Mouse (Mus musculus) hindbrain, embryonic 14.5 days (tissue): ENCODE results near the gene 4930507D05Rik. TPM values are rescaled to one million over a fixed set of nuclear protein-coding genes. Genes with fewer than 3 reads are reported as not detected.
A peak's percentile ranks its signal among the peaks of the same experiment; 100 is the strongest.
"Not testable (repeated sequence)": the region's sequence is repeated elsewhere in the genome, so short reads cannot be mapped to it uniquely, and the experiment has no call there.

Source experiments
- ATAC-seq: fragments of 200-750 bp; cut with Nextera tagmentation; 2 replicates; pipeline ENCODE4 v1.8.0; 2017; ENCODE audit warnings: moderate number of reproducible peaks, mild to moderate bottlenecking, moderate TSS enrichment, moderate library complexity; ENCODE audit not compliant: low FRiP score
- DNase-seq: peaks from one replicate; pipeline ENCODE4 v3.0.0-alpha.2; 2015; ENCODE audit warnings: low spot score
- H3K27ac ChIP-seq: fragments of 300-500 bp; sonication (generic); 2 replicates; pipeline ENCODE4 v1.5.1; 2014; ENCODE audit warnings: mild to moderate bottlenecking, moderate library complexity
- H3K27me3 ChIP-seq: fragments of 300-500 bp; sonication (generic); 2 replicates; pipeline ENCODE4 v1.6.1; 2014; ENCODE audit warnings: mild to moderate bottlenecking, low read length, mixed read lengths; ENCODE audit not compliant: control insufficient read depth, insufficient read depth
- H3K36me3 ChIP-seq: fragments of 300-500 bp; sonication (generic); replicated peaks from 2 replicates; pipeline ENCODE4 v1.6.1; 2014; ENCODE audit not compliant: control insufficient read depth, insufficient read depth
- H3K4me1 ChIP-seq: fragments of 300-500 bp; sonication (generic); replicated peaks from 2 replicates; pipeline ENCODE4 v1.6.1; 2014; ENCODE audit warnings: antibody characterized with exemption, low read length, mixed read lengths; ENCODE audit not compliant: control insufficient read depth, insufficient read depth
- H3K4me2 ChIP-seq: fragments of 300-500 bp; sonication (generic); replicated peaks from 2 replicates; pipeline ENCODE4 v1.6.1; 2014; ENCODE audit warnings: mild to moderate bottlenecking, moderate library complexity
- H3K4me3 ChIP-seq: fragments of 300-500 bp; sonication (generic); replicated peaks from 2 replicates; pipeline ENCODE4 v1.5.1; 2014; ENCODE audit warnings: mild to moderate bottlenecking, low read length
- H3K9ac ChIP-seq: fragments of 300-500 bp; sonication (generic); 2 replicates; pipeline ENCODE4 v1.6.1; 2014
- H3K9me3 ChIP-seq: fragments of 300-500 bp; sonication (generic); 2 replicates; pipeline ENCODE4 v1.6.1; 2016; ENCODE audit warnings: low read length; ENCODE audit not compliant: control insufficient read depth
- WGBS: fragments of 180-500 bp; shearing (Covaris S2); extraction: QIAGEN DNeasy Blood & Tissue Kit; methylation state at CpG from one replicate; pipeline ENCODE4 v1.1.7; 2014; 5-methylcytosine and 5-hydroxymethylcytosine counted together
- polyA plus RNA-seq: library from polyadenylated mRNA; unstranded; fragments of >200 nt; fragmentation: Nextera tagmentation; extraction: Ambion mirVana; gene quantifications from 2 replicates; pipeline ENCODE4 v1.2.1, GENCODE M21; 2014

The 4930507D05Rik gene
- polyA plus RNA-seq, 1 experiment from 2014 or later = 1.3 TPM

DNA sequence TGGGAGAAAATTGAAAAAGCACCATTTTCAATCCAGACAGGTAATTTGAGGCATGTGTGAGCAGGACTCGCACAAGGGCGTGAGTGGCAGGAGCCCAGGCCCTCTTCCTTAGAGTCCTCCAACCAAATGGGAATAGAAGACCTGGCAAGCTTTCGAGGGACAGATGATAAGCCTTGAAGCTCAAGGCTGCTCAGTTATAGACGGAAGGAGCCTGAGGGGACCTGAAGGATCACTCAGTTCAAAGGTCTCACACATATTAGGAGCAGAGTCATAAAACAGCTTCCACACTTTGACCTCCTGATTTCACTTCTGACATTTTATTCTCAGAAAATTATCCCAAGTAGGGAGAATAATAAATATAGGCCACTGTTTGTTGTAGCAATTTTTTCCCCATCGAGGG is 29.9 kb upstream of the 4930507D05Rik start:
- no peak overlapping the region for H3K27ac ChIP-seq
- ATAC-seq (no peak), DNase-seq (no peak)
- H3K27me3 ChIP-seq = no peaks in the 10 kb centered on the region
- H3K4me2 ChIP-seq = no peak overlapping the region
- H3K36me3 ChIP-seq = no peaks in the 10 kb centered on the region
- H3K9ac ChIP-seq = no peak overlapping the region
- no peak overlapping the region for H3K4me3 ChIP-seq
- no peaks in the 10 kb centered on the region for H3K9me3 ChIP-seq
- WGBS = 87% methylated on average over 5 of the region's 5 CpGs
- no peaks in the 10 kb centered on the region for H3K4me1 ChIP-seq

DNA sequence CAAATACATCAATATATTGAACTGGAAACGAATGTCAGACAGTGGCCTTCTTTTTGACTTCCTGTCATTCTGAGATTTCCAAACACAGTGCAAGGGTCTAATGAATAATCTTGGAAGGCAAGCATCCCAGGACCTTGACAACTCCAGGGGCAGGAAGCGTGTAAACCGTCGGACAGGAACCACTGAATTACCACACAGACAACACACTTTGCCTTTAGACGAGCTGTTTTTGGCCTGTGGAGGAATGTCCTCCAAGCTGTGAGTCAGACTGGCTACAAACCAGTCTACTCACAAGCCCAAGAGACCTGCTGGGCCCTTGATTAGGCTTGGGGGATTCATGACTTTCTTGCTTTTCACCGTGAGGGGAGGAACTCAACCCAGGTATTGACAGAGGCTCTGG is 28.9 kb upstream of the 4930507D05Rik start:
- ATAC-seq (no peak), DNase-seq (no peak)
- H3K27me3 ChIP-seq = no peaks in the 10 kb centered on the region
- no peak overlapping the region for H3K4me2 ChIP-seq
- 80% methylated on average over 6 of the region's 6 CpGs for WGBS
- no peaks in the 10 kb centered on the region for H3K36me3 ChIP-seq
- 0 out of 2 replicates have a peak, but pooled peaks cover under 1% of the 10 kb centered on the region for H3K4me1 ChIP-seq
- H3K27ac ChIP-seq = no peak overlapping the region
- no peaks in the 10 kb centered on the region for H3K9me3 ChIP-seq
- no peak overlapping the region for H3K4me3 ChIP-seq
- H3K9ac ChIP-seq = no peak overlapping the region

DNA sequence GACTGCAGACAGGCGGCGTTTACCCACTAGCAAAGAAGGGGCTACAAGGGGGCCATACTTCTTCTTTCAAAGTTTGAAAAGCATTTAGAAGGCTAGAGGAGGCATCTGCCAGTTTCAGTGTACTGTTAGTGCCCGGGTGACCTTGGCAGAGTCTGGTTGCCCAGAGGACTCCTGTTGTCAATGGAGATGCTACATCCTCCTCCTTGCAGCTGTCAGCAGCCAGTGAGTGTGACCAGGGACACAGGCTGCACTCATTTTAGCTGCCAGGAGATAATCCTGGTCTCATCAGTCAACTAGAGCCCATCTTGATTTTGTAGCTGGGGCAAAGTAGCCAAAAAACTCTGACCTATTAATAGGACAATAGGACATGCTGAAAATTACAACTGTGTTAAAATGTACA is 28.2 kb upstream of the 4930507D05Rik start:
- H3K4me2 ChIP-seq = no peak overlapping the region
- DNase-seq (no peak), ATAC-seq (no peak)
- H3K9me3 ChIP-seq = no peaks in the 10 kb centered on the region
- WGBS = 89% methylated on average over 3 of the region's 3 CpGs
- H3K27me3 ChIP-seq = no peaks in the 10 kb centered on the region
- no peak overlapping the region for H3K4me3 ChIP-seq
- no peak overlapping the region for H3K9ac ChIP-seq
- no peaks in the 10 kb centered on the region for H3K36me3 ChIP-seq
- H3K4me1 ChIP-seq = 0 out of 2 replicates have a peak, but pooled peaks cover 3% of the 10 kb centered on the region
- H3K27ac ChIP-seq = no peak overlapping the region

DNA sequence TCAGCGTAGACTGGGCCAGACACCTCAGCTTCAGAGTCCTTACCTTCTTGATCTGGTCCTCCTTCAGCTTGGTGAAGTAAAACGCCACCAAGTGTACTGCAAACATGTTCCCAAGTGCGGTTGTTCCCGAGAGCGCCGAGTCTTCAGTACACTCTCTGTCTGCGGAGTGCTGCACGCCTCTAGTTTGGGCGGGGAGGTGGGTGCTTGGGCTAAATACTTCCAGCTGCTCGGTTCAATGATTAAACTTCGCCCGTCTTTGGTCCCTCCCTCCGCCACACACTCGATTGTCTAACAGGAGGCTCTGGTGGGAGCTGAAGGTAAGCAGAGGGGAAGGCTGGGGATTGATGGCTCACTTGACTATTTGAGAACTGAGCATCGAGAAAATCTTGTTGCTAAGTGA is 27.0 kb upstream of the 4930507D05Rik start, which contains the start of gene Hkdc1:
Hkdc1 (minus strand) TSS at position 237 of the 400 bp plus-strand sequence.
- H3K9ac ChIP-seq = no peak within 1 kb of the TSS
- no peak within 1 kb of the TSS for H3K27ac ChIP-seq
- no peaks in the 10 kb centered on the region for H3K9me3 ChIP-seq
- ATAC-seq (no peak), DNase-seq (no peak)
- no peak within 1 kb of the TSS for H3K4me2 ChIP-seq
- WGBS = 40% methylated on average over 15 of the region's 15 CpGs
- no peak within 1 kb of the TSS for H3K4me3 ChIP-seq
- H3K4me1 ChIP-seq = 0 out of 2 replicates have a peak, but pooled peaks cover 3% of the 10 kb centered on the region
- H3K27me3 ChIP-seq = no peaks in the 10 kb centered on the region
- H3K36me3 ChIP-seq = no peaks in the 10 kb centered on the region

DNA sequence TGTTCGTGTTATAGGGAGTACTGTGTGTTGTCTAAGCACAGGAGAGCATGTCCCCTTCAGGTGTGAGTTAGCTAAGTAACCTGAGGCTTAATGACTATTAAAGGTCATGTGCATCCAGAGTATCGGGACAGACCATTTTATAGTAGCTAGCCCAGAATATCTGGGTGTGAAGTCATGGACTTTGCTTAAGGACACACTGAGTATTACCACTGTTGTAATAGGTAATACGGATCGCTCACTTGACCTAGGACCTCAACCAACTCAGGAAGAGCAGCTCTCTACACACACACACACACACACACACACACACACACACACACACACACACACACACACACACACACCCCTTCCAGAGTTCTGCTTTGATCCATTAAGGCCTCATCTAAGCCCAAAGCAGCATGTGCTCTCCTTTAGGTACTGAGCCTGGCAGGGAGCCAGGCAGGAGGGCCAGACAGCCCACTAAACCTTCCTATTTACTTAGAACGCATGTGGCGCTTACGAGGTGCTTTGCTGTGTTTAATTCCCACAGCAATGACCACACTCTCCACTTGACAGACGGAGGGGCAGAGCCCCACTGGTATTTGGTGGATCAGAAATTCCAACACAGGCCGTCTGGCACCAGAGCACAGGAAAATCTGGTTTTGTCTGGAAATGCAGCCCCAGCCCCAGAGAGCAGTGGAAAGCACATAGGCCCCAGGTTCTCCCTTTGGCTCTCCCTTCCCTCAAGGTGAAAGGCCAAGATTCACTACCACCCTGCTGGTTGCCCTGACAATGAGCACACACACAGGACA is 24.0 kb upstream of the 4930507D05Rik start:
- DNase-seq (no peak), ATAC-seq (no peak)
- no peak overlapping the region for H3K9ac ChIP-seq
- H3K9me3 ChIP-seq = no peaks in the 10 kb centered on the region
- WGBS = 53% methylated on average over 9 of the region's 9 CpGs
- no peaks in the 10 kb centered on the region for H3K27me3 ChIP-seq
- no peak overlapping the region for H3K4me2 ChIP-seq
- H3K27ac ChIP-seq = no peak overlapping the region
- H3K4me1 ChIP-seq = 0 out of 2 replicates have a peak, but pooled peaks cover 3% of the 10 kb centered on the region
- H3K4me3 ChIP-seq = no peak overlapping the region
- peaks cover 28% of the 10 kb centered on the region for H3K36me3 ChIP-seq

DNA sequence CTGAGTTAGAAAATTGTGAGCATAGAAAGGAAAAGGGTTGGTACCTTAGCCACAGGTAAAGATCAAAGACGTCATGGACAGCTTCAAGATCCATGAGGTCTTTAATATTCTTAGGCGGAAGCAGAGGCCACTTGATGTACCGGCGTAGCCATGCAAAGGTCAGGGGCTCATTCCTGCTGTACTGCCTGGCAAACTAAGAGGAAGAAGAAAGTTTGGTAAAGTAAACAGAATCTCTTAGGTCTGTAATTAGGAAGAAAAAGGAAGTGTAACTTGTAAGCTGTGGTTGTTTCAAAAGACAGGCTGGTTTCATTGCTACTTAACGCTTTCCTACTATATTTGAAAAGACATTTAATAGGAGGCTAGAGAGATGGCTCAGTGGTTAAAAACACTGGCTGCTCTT is 18.9 kb upstream of the 4930507D05Rik start:
- H3K36me3 ChIP-seq = peaks cover 79% of the 10 kb centered on the region
- H3K4me3 ChIP-seq = no peak overlapping the region
- no peak for DNase-seq
- ATAC-seq = no peak
- no peak overlapping the region for H3K9ac ChIP-seq
- H3K9me3 ChIP-seq = no peaks in the 10 kb centered on the region
- H3K4me1 ChIP-seq = 0 out of 2 replicates have a peak, but pooled peaks cover 1% of the 10 kb centered on the region
- H3K27ac ChIP-seq = no peak overlapping the region
- no peaks in the 10 kb centered on the region for H3K27me3 ChIP-seq
- WGBS = 96% methylated on average over 5 of the region's 5 CpGs
- H3K4me2 ChIP-seq = no peak overlapping the region

DNA sequence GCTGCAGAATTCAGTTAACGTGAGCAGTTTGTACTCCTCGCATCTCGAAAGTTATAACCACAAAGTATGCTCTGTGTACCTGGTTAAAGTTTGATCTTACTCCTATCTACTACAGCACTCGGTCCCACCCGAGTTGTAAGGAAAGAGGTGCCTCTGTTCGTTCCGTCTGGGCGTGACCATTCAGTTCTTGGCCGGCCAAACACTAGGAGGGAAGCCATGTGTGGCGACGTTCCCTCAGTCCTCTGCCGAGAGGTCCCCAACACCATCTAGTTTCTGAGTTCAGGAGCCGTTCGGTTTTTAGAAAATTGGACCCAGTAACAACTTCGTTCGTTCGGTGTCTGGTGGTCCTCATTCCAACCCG is 971 bp downstream of the 4930507D05Rik start:
- no peaks in the 10 kb centered on the region for H3K27me3 ChIP-seq
- H3K4me1 ChIP-seq = peaks cover 18% of the 10 kb centered on the region
- no peaks in the 10 kb centered on the region for H3K9me3 ChIP-seq
- DNase-seq (no peak), ATAC-seq (no peak)
- 41% methylated on average over 18 of the region's 18 CpGs for WGBS
- H3K9ac ChIP-seq = peak overlapping the region; percentile 92
- peak overlapping the region; percentile 87 for H3K27ac ChIP-seq
- H3K4me3 ChIP-seq = peak overlapping the region; percentile 85
- peaks cover 37% of the 10 kb centered on the region for H3K36me3 ChIP-seq
- peak overlapping the region; percentile 69 for H3K4me2 ChIP-seq

DNA sequence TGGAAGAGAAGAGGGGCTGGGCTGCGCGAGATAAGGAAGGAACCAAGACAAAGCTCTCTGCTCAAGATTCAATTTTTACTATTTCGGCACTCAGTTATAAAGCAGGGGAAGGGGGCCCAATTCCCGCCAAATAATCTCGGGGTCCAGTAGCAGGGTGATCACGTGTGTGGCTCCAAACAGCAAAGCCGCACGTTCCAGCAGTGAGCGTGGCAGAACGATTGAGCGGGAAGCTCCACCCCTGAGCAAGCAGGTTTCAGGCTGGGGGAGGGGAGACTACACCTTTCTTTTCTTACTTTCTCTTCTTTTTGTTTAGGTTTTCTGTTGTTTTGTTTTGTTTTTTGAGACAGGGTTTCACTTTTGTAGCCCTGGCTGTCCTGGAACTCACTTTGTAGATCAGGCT is 2.7 kb downstream of the 4930507D05Rik start:
- H3K27ac ChIP-seq, H3K4me2 ChIP-seq, H3K27me3 ChIP-seq, H3K9ac ChIP-seq, ATAC-seq, H3K4me3 ChIP-seq, DNase-seq, H3K9me3 ChIP-seq: not testable (repeated sequence)
- peaks cover 18% of the 10 kb centered on the region for H3K4me1 ChIP-seq
- H3K36me3 ChIP-seq = peaks cover 36% of the 10 kb centered on the region
- WGBS = 75% methylated on average over 11 of the region's 11 CpGs

DNA sequence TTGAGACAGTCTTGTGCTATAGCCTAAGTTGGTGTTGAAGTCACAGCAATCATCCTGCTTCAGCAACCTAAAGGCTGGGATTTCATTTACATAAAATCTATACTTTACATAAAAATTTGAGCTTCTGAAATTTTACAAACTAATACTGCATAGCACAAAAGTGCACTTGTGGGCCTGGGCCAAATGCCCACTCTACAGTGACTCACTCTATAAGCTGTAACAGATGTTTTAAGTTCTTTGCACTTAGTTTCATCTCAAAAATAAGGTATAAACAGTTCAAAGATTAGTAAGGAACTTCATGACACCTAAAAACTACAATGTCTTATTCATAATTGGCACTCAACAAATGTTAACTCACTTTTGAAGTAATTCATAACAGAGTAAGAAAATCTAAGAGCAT is 12.0 kb downstream of the 4930507D05Rik start:
- Histone ChIP-seq H3K4me3 (no peak overlapping the region), H3K9ac (no peak overlapping the region), H3K4me1 (no peaks in the 10 kb centered on the region), H3K27me3 (no peaks in the 10 kb centered on the region), H3K27ac (no peak overlapping the region), H3K9me3 (no peaks in the 10 kb centered on the region), H3K4me2 (no peak overlapping the region), H3K36me3 (peaks cover 56% of the 10 kb centered on the region)
- no peak for ATAC-seq
- DNase-seq = no peak
